Mouse (Mus musculus) kidney, postnatal 0 days (tissue): ENCODE data around the gene S100a1. TPM values are rescaled to one million over a fixed set of nuclear protein-coding genes. Genes with fewer than 3 reads are reported as not detected.
A peak's percentile ranks its signal among the peaks of the same experiment; 100 is the strongest.

Experiments
- ATAC-seq: fragments of 200-750 bp; cut with Nextera tagmentation; replicated peaks from 2 replicates; pipeline ENCODE4 v1.8.0; 2017; ENCODE audit warnings: low read depth, moderate number of reproducible peaks, moderate TSS enrichment, moderate library complexity; ENCODE audit not compliant: low FRiP score
- DNase-seq: peaks from one replicate; pipeline ENCODE4 v3.0.0-alpha.2; 2016; ENCODE audit warnings: low spot score
- H3K27ac ChIP-seq: fragments of 300-500 bp; sonication (generic); 2 replicates; pipeline ENCODE4 v1.5.1; 2014; ENCODE audit warnings: mild to moderate bottlenecking
- H3K27me3 ChIP-seq: fragments of 300-500 bp; sonication (generic); 2 replicates; pipeline ENCODE4 v1.6.1; 2014; ENCODE audit warnings: low read length, mixed read lengths; ENCODE audit not compliant: insufficient read depth
- H3K36me3 ChIP-seq: fragments of 300-500 bp; sonication (generic); 2 replicates; pipeline ENCODE4 v1.6.1; 2014; ENCODE audit warnings: low read length, mixed read lengths; ENCODE audit not compliant: insufficient read depth
- H3K4me1 ChIP-seq: fragments of 300-500 bp; sonication (generic); replicated peaks from 2 replicates; pipeline ENCODE4 v1.6.1; 2014; ENCODE audit warnings: antibody characterized with exemption, low read length, mixed read lengths; ENCODE audit not compliant: insufficient read depth
- H3K4me2 ChIP-seq: fragments of 300-500 bp; sonication (generic); 2 replicates; pipeline ENCODE4 v1.6.1; 2014; ENCODE audit warnings: mild to moderate bottlenecking, low read length, moderate library complexity, mixed read lengths
- H3K4me3 ChIP-seq: fragments of 300-500 bp; sonication (generic); replicated peaks from 2 replicates; pipeline ENCODE4 v1.5.1; 2014; ENCODE audit warnings: low read depth, low read length
- H3K9ac ChIP-seq: fragments of 300-500 bp; sonication (generic); 2 replicates; pipeline ENCODE4 v1.6.1; 2014; ENCODE audit warnings: low read depth, low read length
- H3K9me3 ChIP-seq: fragments of 300-500 bp; sonication (generic); replicated peaks from 2 replicates; pipeline ENCODE4 v1.6.1; 2016; ENCODE audit warnings: low read length, inconsistent platforms, mixed read lengths
- CTCF ChIP-seq: IDR thresholded peaks from 2 replicates; pipeline ENCODE4 v1.5.1; 2016; ENCODE audit warnings: antibody characterized with exemption, low read depth, mild to moderate bottlenecking, moderate library complexity
- WGBS: fragments of 180-500 bp; shearing (Covaris S2); extraction: QIAGEN DNeasy Blood & Tissue Kit; methylation state at CpG from one replicate; pipeline ENCODE4 v1.1.7; 2014; 5-methylcytosine and 5-hydroxymethylcytosine counted together
- polyA plus RNA-seq: library from polyadenylated mRNA; unstranded; fragments of >200 nt; fragmentation: Nextera tagmentation; extraction: Ambion mirVana; gene quantifications from 2 replicates; pipeline ENCODE4 v1.2.1, GENCODE M21; 2015

S100a1 gene
- 336 and 353 TPM in 2 replicates for polyA plus RNA-seq

DNA sequence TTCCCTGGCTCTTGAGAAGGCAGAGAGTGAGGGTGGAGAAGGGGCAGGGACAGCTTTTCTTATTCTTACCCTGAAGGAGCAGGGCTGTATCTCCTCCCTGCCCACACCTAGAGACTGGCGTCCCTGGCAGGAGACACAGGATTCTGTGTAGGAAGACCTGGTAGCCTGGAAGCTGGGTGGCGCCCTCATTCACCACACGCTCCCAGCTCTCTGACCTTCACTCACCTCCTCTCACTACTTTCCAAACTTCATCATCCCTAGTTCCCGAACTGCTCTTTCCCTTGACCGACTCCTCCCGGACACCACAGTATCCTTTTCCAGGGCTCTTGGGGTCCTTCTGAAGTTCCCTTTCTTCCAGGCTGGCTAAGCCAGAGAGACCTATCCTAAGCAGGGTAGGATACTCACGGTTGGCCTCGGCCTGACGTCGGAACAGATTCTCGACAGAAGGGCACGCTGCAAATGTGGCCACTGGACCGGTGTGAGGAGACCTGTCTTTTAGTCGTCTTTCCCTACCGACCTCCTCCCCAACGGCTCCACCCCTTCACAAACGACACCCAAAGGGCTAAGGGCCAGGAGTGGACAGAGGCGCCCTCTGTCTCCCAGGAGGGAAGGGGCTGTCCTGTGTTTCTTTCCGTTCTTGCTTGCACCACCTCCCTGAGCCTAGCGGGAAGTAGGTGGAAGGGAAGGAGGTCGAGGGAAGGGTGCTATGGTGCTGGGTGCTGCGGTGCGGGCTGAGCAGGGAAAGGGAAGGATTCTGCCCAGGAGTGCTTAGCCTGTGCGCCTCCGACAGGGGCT lies at the start of gene S100a1, which contains the start of gene S100a13:
Gene S100a1 (minus strand): TSS at position 597 of the 795 bp plus-strand sequence.
Gene S100a13 (plus strand): TSS at position 640 of the 795 bp plus-strand sequence.
- Histone ChIP-seq H3K4me2 (peak within 1 kb of the TSS; percentile 84), H3K27me3 (no peaks in the 10 kb centered on the region), H3K36me3 (no peaks in the 10 kb centered on the region), H3K9ac (peak within 1 kb of the TSS; percentile 58), H3K4me3 (peak within 1 kb of the TSS; percentile 46), H3K4me1 (peaks cover 16% of the 10 kb centered on the region), H3K27ac (peak within 1 kb of the TSS; percentile 81), H3K9me3 (no peaks in the 10 kb centered on the region)
- DNase-seq, result peak; percentile 82
- WGBS, result 3% methylated on average over 25 of the region's 25 CpGs
- TF ChIP-seq CTCF, result peak; percentile 61; the same call in 1 of the 2 replicates
- ATAC-seq, result peak; percentile 65

DNA sequence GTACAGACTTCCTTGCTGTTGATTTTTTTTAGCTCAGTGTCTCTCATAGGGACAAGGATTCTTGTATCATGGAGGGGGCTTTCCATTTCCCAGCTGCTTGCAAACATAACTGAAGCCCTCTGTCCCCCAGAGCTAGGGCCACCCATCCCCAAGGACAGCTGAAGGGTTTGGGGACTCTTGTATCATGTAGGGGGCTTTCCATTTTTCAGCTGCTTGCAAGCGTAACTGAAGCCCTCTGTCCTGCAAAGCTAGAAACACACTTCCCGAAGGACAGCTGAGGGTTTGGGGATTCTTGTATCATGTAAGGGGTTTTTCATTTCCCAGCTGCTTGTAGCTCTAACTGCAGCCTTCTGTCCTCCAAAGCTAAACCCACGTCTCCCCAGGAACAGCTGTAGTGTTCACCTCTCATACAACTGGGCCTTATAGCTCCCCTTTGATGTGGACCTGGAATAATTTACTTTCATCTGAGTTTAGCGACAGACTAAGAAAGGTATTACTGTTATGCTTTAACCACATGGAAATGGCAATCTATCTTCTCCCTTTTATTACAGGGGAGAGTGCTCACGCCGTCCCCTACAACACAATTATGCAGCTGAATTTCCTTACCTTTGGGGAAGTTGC lies 45.9 kb upstream of the S100a1 start, which contains the start of gene S100a3:
Gene S100a3 (plus strand): TSS at position 571 of the 621 bp plus-strand sequence.
- Histone ChIP-seq H3K27ac (no peak within 1 kb of the TSS), H3K9ac (no peak within 1 kb of the TSS), H3K4me2 (no peak within 1 kb of the TSS), H3K36me3 (no peaks in the 10 kb centered on the region), H3K4me3 (no peak within 1 kb of the TSS), H3K27me3 (no peaks in the 10 kb centered on the region), H3K4me1 (no peaks in the 10 kb centered on the region), H3K9me3 (no peaks in the 10 kb centered on the region)
- no peak for DNase-seq
- WGBS, result 62% methylated on average over 6 of the region's 6 CpGs
- no peak for TF ChIP-seq CTCF
- no peak for ATAC-seq

DNA sequence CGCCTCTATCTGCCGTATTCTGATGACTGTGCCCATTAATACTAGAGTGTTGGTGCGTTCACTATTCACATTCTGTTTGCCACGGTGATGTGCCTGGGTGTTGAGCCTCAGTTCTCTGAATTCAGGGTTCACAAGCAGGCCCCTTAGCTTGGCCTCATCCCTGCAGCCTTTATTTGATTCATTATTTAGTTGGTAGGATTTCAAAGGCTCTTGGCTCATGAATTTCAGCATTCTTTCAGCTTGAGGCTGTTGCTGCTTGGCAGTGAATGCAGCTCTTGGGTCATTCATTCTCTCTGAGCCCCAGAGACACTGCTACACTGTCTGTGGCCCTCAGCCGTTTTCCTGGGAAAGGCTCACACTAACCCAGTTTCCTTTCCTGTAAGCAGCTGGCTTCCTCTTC lies 41.8 kb upstream of the S100a1 start:
- Histone ChIP-seq H3K4me1 (no peaks in the 10 kb centered on the region), H3K4me2 (no peak overlapping the region), H3K27ac (no peak overlapping the region), H3K36me3 (no peaks in the 10 kb centered on the region), H3K4me3 (no peak overlapping the region), H3K9ac (no peak overlapping the region), H3K27me3 (no peaks in the 10 kb centered on the region), H3K9me3 (no peaks in the 10 kb centered on the region)
- 69% methylated on average over 5 of the region's 5 CpGs for WGBS
- no peak for DNase-seq
- TF ChIP-seq CTCF, result no peak
- ATAC-seq, result no peak

DNA sequence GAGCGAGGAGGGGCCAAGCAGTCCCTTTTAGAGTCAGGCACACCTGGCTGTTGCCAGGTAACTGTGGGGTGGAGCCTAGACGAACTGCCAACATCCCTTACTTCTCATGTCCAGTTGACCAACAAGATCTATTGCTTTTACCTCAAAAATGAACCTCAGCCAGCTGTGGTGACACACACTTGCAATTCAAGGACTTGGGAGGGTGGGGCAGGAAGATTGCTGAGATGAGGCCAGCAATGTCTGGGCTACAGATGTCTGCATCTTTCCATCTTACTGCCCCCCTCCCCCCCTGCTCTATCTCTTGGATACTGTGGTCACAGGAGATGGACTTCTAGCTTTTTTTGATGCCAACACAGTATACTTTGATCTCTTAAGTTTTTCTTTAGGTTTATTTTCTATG lies 38.0 kb upstream of the S100a1 start:
- H3K27me3 ChIP-seq, result no peaks in the 10 kb centered on the region
- no peak overlapping the region for H3K4me2 ChIP-seq
- no peak overlapping the region for H3K27ac ChIP-seq
- DNase-seq (no peak), ATAC-seq (no peak)
- no peaks in the 10 kb centered on the region for H3K9me3 ChIP-seq
- no peaks in the 10 kb centered on the region for H3K36me3 ChIP-seq
- TF ChIP-seq CTCF, result no peak
- 82% methylated on average over 2 of the region's 2 CpGs for WGBS
- no peak overlapping the region for H3K9ac ChIP-seq
- no peak overlapping the region for H3K4me3 ChIP-seq
- H3K4me1 ChIP-seq, result no peaks in the 10 kb centered on the region

DNA sequence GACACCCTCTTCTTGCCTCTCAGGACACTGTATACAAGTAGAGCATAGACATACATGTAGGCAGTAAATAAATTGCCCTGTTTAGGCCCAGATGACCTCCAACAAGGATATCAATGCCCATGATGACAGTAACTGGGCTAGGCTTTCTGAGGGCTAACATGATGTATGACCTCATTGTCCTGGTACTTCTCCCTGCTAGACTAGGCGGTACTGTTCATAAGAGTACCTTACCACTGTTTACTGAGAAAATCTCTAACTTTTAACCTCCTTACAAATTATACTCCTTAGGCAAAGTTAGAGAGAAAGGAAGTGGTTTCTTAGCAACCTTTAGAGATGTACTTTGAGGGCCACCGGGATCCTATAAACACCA lies 36.2 kb upstream of the S100a1 start:
- Histone ChIP-seq H3K4me3 (no peak overlapping the region), H3K27ac (no peak overlapping the region), H3K27me3 (no peaks in the 10 kb centered on the region), H3K9me3 (no peaks in the 10 kb centered on the region), H3K4me1 (no peaks in the 10 kb centered on the region), H3K9ac (no peak overlapping the region), H3K36me3 (no peaks in the 10 kb centered on the region), H3K4me2 (no peak overlapping the region)
- no peak for DNase-seq
- ATAC-seq, result no peak
- WGBS, result 78% methylated on average over 2 of the region's 2 CpGs
- TF ChIP-seq CTCF, result no peak

DNA sequence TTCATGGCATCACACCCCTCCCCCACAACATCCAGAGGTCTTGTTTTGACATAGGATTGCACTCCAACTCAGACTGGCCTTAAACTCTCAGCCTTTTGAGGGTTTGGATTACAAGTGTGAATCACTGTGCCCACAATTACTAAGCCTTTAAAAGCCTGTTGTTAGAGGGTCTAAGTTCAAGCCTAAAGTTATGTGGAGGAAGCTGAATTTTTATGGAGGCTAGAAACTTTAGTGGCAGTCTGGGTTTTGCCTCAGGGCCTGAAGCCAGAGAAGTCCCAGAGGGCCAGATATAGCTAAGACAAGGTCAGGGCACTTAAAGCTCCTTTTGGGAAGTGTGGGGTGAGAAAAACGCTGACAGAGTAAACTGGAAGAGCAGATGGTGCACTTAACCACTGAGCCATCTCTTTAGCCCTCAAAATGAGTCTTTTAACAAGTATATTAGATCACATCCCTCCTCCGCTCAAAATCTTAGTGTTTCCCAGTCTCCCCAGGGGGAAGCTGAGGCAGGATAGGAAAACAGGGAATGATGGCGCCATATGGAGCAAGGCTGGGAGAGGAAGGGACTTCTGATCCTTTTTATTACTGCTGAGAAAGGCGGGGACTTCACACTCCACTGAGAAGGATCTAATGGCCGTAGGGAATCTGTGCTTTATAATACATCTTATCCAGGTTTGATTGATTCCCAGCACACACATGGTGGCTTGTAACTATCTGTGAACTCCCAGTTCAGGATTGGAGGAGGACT lies 35.7 kb upstream of the S100a1 start:
- Histone ChIP-seq H3K4me2 (no peak overlapping the region), H3K27me3 (no peaks in the 10 kb centered on the region), H3K9ac (no peak overlapping the region), H3K4me3 (no peak overlapping the region), H3K27ac (no peak overlapping the region), H3K9me3 (no peaks in the 10 kb centered on the region), H3K36me3 (no peaks in the 10 kb centered on the region), H3K4me1 (no peaks in the 10 kb centered on the region)
- ATAC-seq, result no peak; the same call in 1 of the 2 replicates
- DNase-seq, result peak; percentile 52
- TF ChIP-seq CTCF, result no peak
- WGBS, result 39% methylated on average over 5 of the region's 5 CpGs
